Mouse (Mus musculus): ENCODE data around the gene Pcbd2. TPM values are rescaled to one million over a fixed set of nuclear protein-coding genes. Genes with fewer than 3 reads are reported as not detected.

Pcbd2 gene
- total and polyA plus RNA-seq, 3 experiments, result 32.0 to 69.4 TPM; not detected in 1

Other genes with a start within 250 kb of the Pcbd2 start
- gene Dbn1, start 239.3 kb upstream of the Pcbd2 start, total RNA-seq (2012; rRNA removed), result 0.04 and 0.10 TPM in 2 replicates
- gene Dbn1, start 239.3 kb upstream of the Pcbd2 start, polyA plus RNA-seq (2012; ENCODE audit: insufficient read depth in 1 of 2, insufficient read length in 2 of 2, low read depth in 1 of 2, low replicate concordance in 2 of 2, missing spikeins in 1 of 2), result under 1 TPM in 1 of 2 experiments, not detected in 1; 0.53 TPM
- gene Pdlim7, start 213.7 kb upstream of the Pcbd2 start, total RNA-seq (2012; rRNA removed), result 12.3 and 15.7 TPM in 2 replicates
- gene Pdlim7, start 213.7 kb upstream of the Pcbd2 start, polyA plus RNA-seq (2012; ENCODE audit: insufficient read depth in 1 of 2, insufficient read length in 2 of 2, low read depth in 1 of 2, low replicate concordance in 2 of 2, missing spikeins in 1 of 2), result 10 to 100 TPM in 1 of 2 experiments, not detected in 1; 40.6 TPM
- 1.4 and 1.6 TPM in 2 replicates for gene Dok3, start 198.1 kb upstream of the Pcbd2 start, total RNA-seq (2012; rRNA removed)
- gene Dok3, start 198.1 kb upstream of the Pcbd2 start, polyA plus RNA-seq (2012; ENCODE audit: insufficient read depth in 1 of 2, insufficient read length in 2 of 2, low read depth in 1 of 2, low replicate concordance in 2 of 2, missing spikeins in 1 of 2), result 1 to 10 TPM in 1 of 2 experiments, not detected in 1; 4.3 TPM
- 58.5 and 61.6 TPM in 2 replicates for gene Ddx41, start 190.7 kb upstream of the Pcbd2 start, total RNA-seq (2012; rRNA removed)
- 10 to 100 TPM in 1 of 2 experiments, not detected in 1; 88.8 TPM for gene Ddx41, start 190.7 kb upstream of the Pcbd2 start, polyA plus RNA-seq (2012; ENCODE audit: insufficient read depth in 1 of 2, insufficient read length in 2 of 2, low read depth in 1 of 2, low replicate concordance in 2 of 2, missing spikeins in 1 of 2)
- 11.7 and 11.9 TPM in 2 replicates for gene Fam193b, start 156.2 kb upstream of the Pcbd2 start, total RNA-seq (2012; rRNA removed)
- 10 to 100 TPM in 1 of 2 experiments, not detected in 1; 38.7 TPM for gene Fam193b, start 156.2 kb upstream of the Pcbd2 start, polyA plus RNA-seq (2012; ENCODE audit: insufficient read depth in 1 of 2, insufficient read length in 2 of 2, low read depth in 1 of 2, low replicate concordance in 2 of 2, missing spikeins in 1 of 2)
- 185 and 222 TPM in 2 replicates for gene Tmed9, start 153.6 kb upstream of the Pcbd2 start, total RNA-seq (2012; rRNA removed)
- gene Tmed9, start 153.6 kb upstream of the Pcbd2 start, polyA plus RNA-seq (2012; ENCODE audit: insufficient read depth in 1 of 2, insufficient read length in 2 of 2, low read depth in 1 of 2, low replicate concordance in 2 of 2, missing spikeins in 1 of 2), result 100 to 1,000 TPM in 1 of 2 experiments, not detected in 1; 218 TPM
- 15.0 and 18.0 TPM in 2 replicates for gene B4galt7, start 127.5 kb upstream of the Pcbd2 start, total RNA-seq (2012; rRNA removed)
- gene B4galt7, start 127.5 kb upstream of the Pcbd2 start, polyA plus RNA-seq (2012; ENCODE audit: insufficient read depth in 1 of 2, insufficient read length in 2 of 2, low read depth in 1 of 2, low replicate concordance in 2 of 2, missing spikeins in 1 of 2), result 10 to 100 TPM in 1 of 2 experiments, not detected in 1; 19.9 TPM
- 33.5 and 42.5 TPM in 2 replicates for gene Caml, start 104.4 kb upstream of the Pcbd2 start, total RNA-seq (2012; rRNA removed)
- gene Caml, start 104.4 kb upstream of the Pcbd2 start, polyA plus RNA-seq (2012; ENCODE audit: insufficient read depth in 1 of 2, insufficient read length in 2 of 2, low read depth in 1 of 2, low replicate concordance in 2 of 2, missing spikeins in 1 of 2), result 10 to 100 TPM in 1 of 2 experiments, not detected in 1; 47.1 TPM
- gene Ddx46, start 92.3 kb upstream of the Pcbd2 start, total RNA-seq (2012; rRNA removed), result 52.8 and 58.3 TPM in 2 replicates
- 100 to 1,000 TPM in 1 of 2 experiments, 10 to 100 TPM in 1; 89.5 to 122 TPM for gene Ddx46, start 92.3 kb upstream of the Pcbd2 start, polyA plus RNA-seq (2012; ENCODE audit: insufficient read depth in 1 of 2, insufficient read length in 2 of 2, low read depth in 1 of 2, low replicate concordance in 2 of 2, missing spikeins in 1 of 2)
- gene B230219D22Rik, start 34.2 kb upstream of the Pcbd2 start, total RNA-seq (2012; rRNA removed), result 16.2 and 20.4 TPM in 2 replicates
- 100 to 1,000 TPM in 1 of 2 experiments, 10 to 100 TPM in 1; 30.0 to 145 TPM for gene B230219D22Rik, start 34.2 kb upstream of the Pcbd2 start, polyA plus RNA-seq (2012; ENCODE audit: insufficient read depth in 1 of 2, insufficient read length in 2 of 2, low read depth in 1 of 2, low replicate concordance in 2 of 2, missing spikeins in 1 of 2)
- 37.5 and 43.0 TPM in 2 replicates for gene Txndc15, start 12.7 kb upstream of the Pcbd2 start, total RNA-seq (2012; rRNA removed)
- 10 to 100 TPM in 1 of 2 experiments, not detected in 1; 31.5 TPM for gene Txndc15, start 12.7 kb upstream of the Pcbd2 start, polyA plus RNA-seq (2012; ENCODE audit: insufficient read depth in 1 of 2, insufficient read length in 2 of 2, low read depth in 1 of 2, low replicate concordance in 2 of 2, missing spikeins in 1 of 2)
- not detected in 2 replicates for gene Catsper3, start 57.2 kb downstream of the Pcbd2 start, total RNA-seq (2012; rRNA removed)
- gene Catsper3, start 57.2 kb downstream of the Pcbd2 start, polyA plus RNA-seq (2012; ENCODE audit: insufficient read depth in 1 of 2, insufficient read length in 2 of 2, low read depth in 1 of 2, low replicate concordance in 2 of 2, missing spikeins in 1 of 2), result not detected
- gene Pitx1, start 108.8 kb downstream of the Pcbd2 start, total RNA-seq (2012; rRNA removed), result not detected in 2 replicates
- not detected for gene Pitx1, start 108.8 kb downstream of the Pcbd2 start, polyA plus RNA-seq (2012; ENCODE audit: insufficient read depth in 1 of 2, insufficient read length in 2 of 2, low read depth in 1 of 2, low replicate concordance in 2 of 2, missing spikeins in 1 of 2)

Measured in MEL (cell line).